Mouse (Mus musculus) heart, postnatal 0 days (tissue): ENCODE measurements around the gene Hcar2.

Experiments used
- CTCF ChIP-seq: IDR thresholded peaks from 2 replicates; pipeline ENCODE4 v1.5.1; 2016; ENCODE audit warnings: antibody characterized with exemption, control low read depth, low read depth
- EP300 ChIP-seq: IDR thresholded peaks from 2 replicates; pipeline ENCODE4 v1.6.1; 2016; ENCODE audit warnings: antibody characterized with exemption, low read depth

DNA sequence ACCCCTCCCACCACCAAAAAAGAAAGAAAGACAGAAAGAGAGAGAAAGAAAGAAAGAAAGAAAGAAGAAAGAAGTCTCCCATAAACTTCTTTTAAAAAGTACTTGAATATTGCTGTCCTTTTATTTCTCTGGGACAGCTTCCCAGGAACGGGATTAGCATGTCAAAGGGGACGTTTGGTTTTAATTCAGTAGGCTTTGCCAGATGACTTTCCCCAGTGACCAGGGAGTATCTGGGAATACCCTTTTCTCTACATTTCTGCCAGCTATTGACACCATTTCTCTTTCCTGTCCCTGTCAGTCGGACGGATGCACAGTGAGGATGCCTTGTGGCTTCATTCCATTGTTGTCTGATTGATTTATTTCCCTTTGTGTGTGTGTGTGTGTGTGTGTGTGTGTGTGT lies 21.5 kb downstream of the Hcar2 start:
- TF ChIP-seq CTCF (no peak), EP300 (no peak)
